Mouse (Mus musculus) E14TG2a.4 (cell line): ENCODE results near the gene Ccm2.

Source experiments
- CTCF ChIP-seq: conservative IDR thresholded peaks from 2 replicates; pipeline ENCODE4 v1.5.1; 2014; ENCODE audit warnings: low read length
- NANOG ChIP-seq: IDR thresholded peaks from 2 replicates; pipeline ENCODE4 v1.6.1; 2014; ENCODE audit warnings: borderline replicate concordance, low read length, mixed read lengths
- POU5F1 ChIP-seq: IDR thresholded peaks from 2 replicates; pipeline ENCODE4 v1.6.1; 2014; ENCODE audit warnings: low read length, borderline replicate concordance

DNA sequence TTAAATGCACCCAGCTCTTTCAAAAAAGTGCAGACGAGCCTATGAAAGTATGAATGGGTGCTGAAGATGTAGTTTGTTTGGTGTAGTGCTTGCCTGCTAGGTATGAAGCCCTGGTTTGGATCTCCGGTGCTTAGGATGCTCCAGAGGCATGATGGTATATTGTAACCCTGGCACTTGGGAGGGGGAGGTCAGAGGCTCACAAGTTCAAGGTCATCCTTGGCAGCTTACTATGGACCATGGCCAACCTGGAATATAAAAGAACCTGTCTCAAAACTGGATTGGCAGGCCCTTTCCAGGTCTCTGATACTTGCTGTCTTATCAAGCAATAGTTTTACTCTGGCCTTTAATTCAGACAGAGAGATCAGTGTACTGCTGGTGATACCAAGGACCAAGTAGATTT is 3.1 kb downstream of the Ccm2 start:
- TF ChIP-seq CTCF (no peak), NANOG (no peak), POU5F1 (no peak)
